Mouse (Mus musculus) hindbrain, embryonic 16.5 days (tissue): ENCODE results near the gene Aldh3b1. TPM values are rescaled to one million over a fixed set of nuclear protein-coding genes. Genes with fewer than 3 reads are reported as not detected.
"Not testable (repeated sequence)": the region's sequence is repeated elsewhere in the genome, so short reads cannot be mapped to it uniquely, and the experiment has no call there.

Experiments used
- ATAC-seq: fragments of 200-750 bp; cut with Nextera tagmentation; 2 replicates; pipeline ENCODE4 v1.8.0; 2017; ENCODE audit warnings: moderate TSS enrichment, moderate library complexity
- H3K27ac ChIP-seq: fragments of 300-500 bp; sonication (generic); 2 replicates; pipeline ENCODE4 v1.5.1; 2014; ENCODE audit warnings: low read depth, mild to moderate bottlenecking, control low read depth, low read length, moderate library complexity
- H3K27me3 ChIP-seq: fragments of 300-500 bp; sonication (generic); replicated peaks from 2 replicates; pipeline ENCODE4 v1.6.1; 2014; ENCODE audit warnings: low read length; ENCODE audit not compliant: control insufficient read depth, insufficient read depth
- H3K36me3 ChIP-seq: fragments of 300-500 bp; sonication (generic); 2 replicates; pipeline ENCODE4 v1.6.1; 2014; ENCODE audit warnings: mild to moderate bottlenecking, low read length, moderate library complexity, mixed read lengths; ENCODE audit not compliant: control insufficient read depth, insufficient read depth
- H3K4me1 ChIP-seq: fragments of 300-500 bp; sonication (generic); 2 replicates; pipeline ENCODE4 v1.6.1; 2014; ENCODE audit warnings: low read depth, low read length; ENCODE audit not compliant: control insufficient read depth, insufficient read depth
- H3K4me2 ChIP-seq: fragments of 300-500 bp; sonication (generic); 2 replicates; pipeline ENCODE4 v1.6.1; 2014; ENCODE audit warnings: mild to moderate bottlenecking, low read length, control low read depth, moderate library complexity
- H3K4me3 ChIP-seq: fragments of 300-500 bp; sonication (generic); 2 replicates; pipeline ENCODE4 v1.5.1; 2014; ENCODE audit warnings: mild to moderate bottlenecking, low read length, control low read depth, moderate library complexity
- H3K9ac ChIP-seq: fragments of 300-500 bp; sonication (generic); 2 replicates; pipeline ENCODE4 v1.6.1; 2014; ENCODE audit warnings: low read depth, mild to moderate bottlenecking, control low read depth, low read length, moderate library complexity
- H3K9me3 ChIP-seq: fragments of 300-500 bp; sonication (generic); 2 replicates; pipeline ENCODE4 v1.6.1; 2014; ENCODE audit warnings: mild to moderate bottlenecking, low read length, moderate library complexity; ENCODE audit not compliant: control insufficient read depth
- WGBS: fragments of 180-500 bp; shearing (Covaris S2); extraction: QIAGEN DNeasy Blood & Tissue Kit; methylation state at CpG from one replicate; pipeline ENCODE4 v1.1.7; 2014; 5-methylcytosine and 5-hydroxymethylcytosine counted together
- polyA plus RNA-seq: library from polyadenylated mRNA; unstranded; fragments of >200 nt; fragmentation: Nextera tagmentation; extraction: Ambion mirVana; gene quantifications from 2 replicates; pipeline ENCODE4 v1.2.1, GENCODE M21; 2015

The Aldh3b1 gene
- 2.2 and 3.1 TPM in 2 replicates for polyA plus RNA-seq

- ATAC-seq: peak; percentile 88
- H3K4me3 ChIP-seq: no peak within 1 kb of the TSS
- WGBS: 35% methylated on average over 12 of the region's 12 CpGs
Measured at GRCm38 (mm10) chr19:3929211-3929941, at the start of gene Aldh3b1. Aldh3b1 (minus strand) TSS chr19:3929808.

GRCm38 (mm10) chr19:3975866-3976265 lies 46.3 kb upstream of the Aldh3b1 start:
- 81% methylated on average over 2 of the region's 2 CpGs for WGBS
- H3K27ac ChIP-seq: no peak overlapping the region
- no peak overlapping the region for H3K9ac ChIP-seq
- no peaks in the 10 kb centered on the region for H3K9me3 ChIP-seq
- no peak overlapping the region for H3K4me2 ChIP-seq
- H3K4me1 ChIP-seq: no peaks in the 10 kb centered on the region
- no peak overlapping the region for H3K4me3 ChIP-seq
- no peaks in the 10 kb centered on the region for H3K36me3 ChIP-seq
- ATAC-seq: no peak
- H3K27me3 ChIP-seq: no peaks in the 10 kb centered on the region

More at GRCm38 (mm10) chr19:3929211-3929941, at the start of gene Aldh3b1:
- Histone ChIP-seq H3K27ac (peak within 1 kb of the TSS; percentile 36), H3K4me1 (peaks cover 13% of the 10 kb centered on the region), H3K4me2 (peak within 1 kb of the TSS; percentile 1; the same call in 1 of the 2 replicates), H3K27me3 (no peaks in the 10 kb centered on the region), H3K36me3 (no peaks in the 10 kb centered on the region), H3K9me3 (no peaks in the 10 kb centered on the region), H3K9ac (no peak within 1 kb of the TSS)

- H3K4me3 ChIP-seq, H3K27ac ChIP-seq, H3K4me2 ChIP-seq, H3K9me3 ChIP-seq, H3K4me1 ChIP-seq, H3K9ac ChIP-seq, H3K36me3 ChIP-seq, H3K27me3 ChIP-seq, ATAC-seq: not testable (repeated sequence)
- WGBS: 75% methylated on average over 6 of the region's 6 CpGs
Measured at GRCm38 (mm10) chr19:3974608-3975007, 45.0 kb upstream of the Aldh3b1 start.

GRCm38 (mm10) chr19:3972229-3972628 lies 42.6 kb upstream of the Aldh3b1 start, which contains the start of gene Aldh3b2:
Aldh3b2 (plus strand) TSS chr19:3972328.
- Histone ChIP-seq H3K27ac (no peak within 1 kb of the TSS), H3K4me2 (no peak within 1 kb of the TSS), H3K4me3 (no peak within 1 kb of the TSS), H3K9me3 (no peaks in the 10 kb centered on the region), H3K4me1 (no peaks in the 10 kb centered on the region), H3K27me3 (no peaks in the 10 kb centered on the region), H3K36me3 (no peaks in the 10 kb centered on the region), H3K9ac (no peak within 1 kb of the TSS)
- 54% methylated on average over 9 of the region's 9 CpGs for WGBS
- no peak for ATAC-seq

GRCm38 (mm10) chr19:3967258-3967657 lies 37.6 kb upstream of the Aldh3b1 start:
- H3K9ac ChIP-seq: no peak overlapping the region
- WGBS: 71% methylated on average over 3 of the region's 3 CpGs
- no peak overlapping the region for H3K4me3 ChIP-seq
- H3K27ac ChIP-seq: no peak overlapping the region
- ATAC-seq: no peak
- H3K36me3 ChIP-seq: no peaks in the 10 kb centered on the region
- no peaks in the 10 kb centered on the region for H3K9me3 ChIP-seq
- no peak overlapping the region for H3K4me2 ChIP-seq
- H3K4me1 ChIP-seq: no peaks in the 10 kb centered on the region
- no peaks in the 10 kb centered on the region for H3K27me3 ChIP-seq

- Histone ChIP-seq H3K36me3 (no peaks in the 10 kb centered on the region), H3K27ac (no peak overlapping the region), H3K4me2 (no peak overlapping the region), H3K4me3 (no peak overlapping the region), H3K27me3 (no peaks in the 10 kb centered on the region), H3K9ac (no peak overlapping the region), H3K9me3 (no peaks in the 10 kb centered on the region), H3K4me1 (no peaks in the 10 kb centered on the region)
- ATAC-seq: no peak
- WGBS: 70% methylated on average over 11 of the region's 11 CpGs
Measured at GRCm38 (mm10) chr19:3966330-3967075, 36.9 kb upstream of the Aldh3b1 start.

- no peak for ATAC-seq
- Histone ChIP-seq H3K4me2 (no peak overlapping the region), H3K9ac (no peak overlapping the region), H3K9me3 (no peaks in the 10 kb centered on the region), H3K4me1 (no peaks in the 10 kb centered on the region), H3K36me3 (no peaks in the 10 kb centered on the region), H3K4me3 (no peak overlapping the region), H3K27me3 (no peaks in the 10 kb centered on the region), H3K27ac (no peak overlapping the region)
- 87% methylated on average over 4 of the region's 4 CpGs for WGBS
Measured at GRCm38 (mm10) chr19:3964030-3964429, 34.4 kb upstream of the Aldh3b1 start.

- Histone ChIP-seq H3K4me3 (no peak overlapping the region), H3K9me3 (no peaks in the 10 kb centered on the region), H3K9ac (no peak overlapping the region), H3K36me3 (no peaks in the 10 kb centered on the region), H3K4me2 (no peak overlapping the region), H3K4me1 (no peaks in the 10 kb centered on the region), H3K27ac (no peak overlapping the region), H3K27me3 (no peaks in the 10 kb centered on the region)
- WGBS: 9% methylated on average over 2 of the region's 2 CpGs
- ATAC-seq: no peak
Measured at GRCm38 (mm10) chr19:3962469-3962868, 32.9 kb upstream of the Aldh3b1 start.

- H3K4me1 ChIP-seq, ATAC-seq, H3K9me3 ChIP-seq, H3K4me3 ChIP-seq, H3K27ac ChIP-seq, H3K4me2 ChIP-seq, H3K27me3 ChIP-seq, H3K36me3 ChIP-seq, H3K9ac ChIP-seq: not testable (repeated sequence)
- WGBS: 64% methylated on average over 6 of the region's 6 CpGs
Measured at GRCm38 (mm10) chr19:3961805-3962204, 32.2 kb upstream of the Aldh3b1 start.
